Mouse (Mus musculus) embryonic facial prominence, embryonic 12.5 days (tissue): ENCODE measurements around the gene Retnlb. TPM values are rescaled to one million over a fixed set of nuclear protein-coding genes. Genes with fewer than 3 reads are reported as not detected.

Source experiments
- polyA plus RNA-seq: library from polyadenylated mRNA; unstranded; fragments of >200 nt; fragmentation: Nextera tagmentation; extraction: Ambion mirVana; gene quantifications from 2 replicates; pipeline ENCODE4 v1.2.1, GENCODE M21; 2016

Gene Retnlb
- polyA plus RNA-seq, 1 experiment from 2014 or later = not detected

Other genes starting within 250 kb of the Retnlb start
- not detected in 2 replicates for gene Trat1, start 44.8 kb upstream of the Retnlb start, polyA plus RNA-seq
- gene Retnla, start 25.7 kb downstream of the Retnlb start, polyA plus RNA-seq = not detected in 2 replicates
- gene Retnlg, start 55.8 kb downstream of the Retnlb start, polyA plus RNA-seq = 0.69 TPM in 1 of 2 replicates, not detected in the other
- 40.6 and 44.5 TPM in 2 replicates for gene Dzip3, start 177.3 kb downstream of the Retnlb start, polyA plus RNA-seq
- 34.6 and 35.3 TPM in 2 replicates for gene Cip2a, start 177.3 kb downstream of the Retnlb start, polyA plus RNA-seq
- gene Myh15, start 240.6 kb downstream of the Retnlb start, polyA plus RNA-seq = 0.03 TPM in 1 of 2 replicates, not detected in the other